Comparison of ENCODE assay signal across 9 mouse cellular contexts in the genomic region with DNA sequence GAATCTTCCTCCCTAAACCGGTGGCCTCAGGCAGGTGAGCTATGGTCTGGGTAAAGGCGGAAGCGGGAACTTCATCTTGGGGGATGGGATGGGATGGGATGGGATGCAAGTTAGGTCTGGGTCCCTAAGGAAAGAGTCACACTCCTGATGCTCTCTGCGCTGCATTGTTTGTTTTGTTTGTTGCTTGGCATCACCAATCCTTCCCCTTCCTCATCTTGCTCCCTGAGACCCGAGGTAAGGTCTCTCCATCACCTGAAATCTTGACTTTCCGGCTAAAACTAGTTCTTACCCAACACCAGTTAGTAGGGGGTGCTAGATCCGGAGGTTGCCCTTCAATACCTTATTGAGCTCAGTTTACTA. TPM values are rescaled to one million over a fixed set of nuclear protein-coding genes. Genes with fewer than 3 reads are reported as not detected.
DNase-seq lines count a peak whose midpoint lies in the region; ATAC-seq and TF ChIP-seq lines count a peak whose summit lies in the region.
"Had no signal": no experiment of that assay in that cellular context is flagged by ENCODE, and none has a peak within 500 bp of the region (broad histone marks: within the 10 kb centered on the region; RNA-seq: fewer than 3 reads in every experiment).

No protein-coding gene starts in this region.

- H3K4me1 ChIP-seq in forebrain, embryonic 12.5 days, result peaks cover 10% of the 10 kb centered on the region
- no peaks in the 10 kb centered on the region; the same call in 1 of the 2 replicates for H3K4me1 ChIP-seq in forebrain, embryonic 11.5 days (replicated peaks; ENCODE audit: control insufficient read depth, insufficient read depth, low read length)
- peaks cover 12% of the 10 kb centered on the region for H3K4me1 ChIP-seq in lung, embryonic 16.5 days (replicated peaks; ENCODE audit: control insufficient read depth, insufficient read depth, low read length)
- peaks cover 7% of the 10 kb centered on the region; the same call in 1 of the 2 replicates for H3K4me1 ChIP-seq in limb, embryonic 14.5 days (ENCODE audit: control insufficient read depth, insufficient read depth, low read length)
- H3K4me1 ChIP-seq in stomach, embryonic 15.5 days, result peaks cover 10% of the 10 kb centered on the region

- intact Hi-C loops in left cerebral cortex, postnatal 25 days (cut with DNase I), result no loop called here

- H3K27me3 ChIP-seq in forebrain, embryonic 12.5 days, result peaks cover 62% of the 10 kb centered on the region
- H3K27me3 ChIP-seq in forebrain, embryonic 11.5 days (ENCODE audit: control insufficient read depth, insufficient read depth, low read length), result peaks cover 18% of the 10 kb centered on the region
- H3K27me3 ChIP-seq in lung, embryonic 16.5 days (ENCODE audit: control insufficient read depth, insufficient read depth, low read depth, low read length), result peaks cover 8% of the 10 kb centered on the region
- peaks cover 13% of the 10 kb centered on the region; the same call in 1 of the 2 replicates for H3K27me3 ChIP-seq in limb, embryonic 14.5 days (ENCODE audit: control insufficient read depth, insufficient read depth, low read length)
- H3K27me3 ChIP-seq in stomach, embryonic 15.5 days (replicated peaks), result peaks cover 4% of the 10 kb centered on the region; the same call in 1 of the 2 replicates

- no peak for ATAC-seq in forebrain, embryonic 12.5 days (ENCODE audit: low FRiP score)
- no peak for ATAC-seq in forebrain, embryonic 11.5 days (replicated peaks; ENCODE audit: low FRiP score)
- ATAC-seq in lung, embryonic 16.5 days (ENCODE audit: low read depth), result no peak
- ATAC-seq in limb, embryonic 14.5 days (ENCODE audit: low FRiP score, low read depth), result no peak
- ATAC-seq in stomach, embryonic 15.5 days (ENCODE audit: insufficient read depth, low FRiP score, low read depth), result no peak

- H3K4me2 ChIP-seq in forebrain, embryonic 12.5 days, result peak overlapping the region; percentile 17; the same call in 1 of the 2 replicates
- H3K4me2 ChIP-seq in forebrain, embryonic 11.5 days (ENCODE audit: low read depth, low read length, severe bottlenecking), result no peak overlapping the region
- peak overlapping the region; percentile 54 for H3K4me2 ChIP-seq in lung, embryonic 16.5 days (ENCODE audit: low read depth, low read length)
- H3K4me2 ChIP-seq in limb, embryonic 14.5 days (replicated peaks; ENCODE audit: low read depth, low read length, severe bottlenecking), result peak overlapping the region; percentile 24
- H3K4me2 ChIP-seq in stomach, embryonic 15.5 days, result peak overlapping the region; percentile 49

- H3K9ac ChIP-seq in forebrain, embryonic 12.5 days, result 0 out of 2 replicates have a peak overlapping the region, but pooled peaks have one; percentile 17
- no peak overlapping the region for H3K9ac ChIP-seq in forebrain, embryonic 11.5 days (ENCODE audit: low read length)
- peak overlapping the region; percentile 63 for H3K9ac ChIP-seq in lung, embryonic 16.5 days (ENCODE audit: low read length)
- H3K9ac ChIP-seq in limb, embryonic 14.5 days (ENCODE audit: low read depth, low read length, severe bottlenecking), result no peak overlapping the region
- peak overlapping the region; percentile 31; the same call in 1 of the 2 replicates for H3K9ac ChIP-seq in stomach, embryonic 15.5 days

- DNase-seq in forebrain, embryonic 11.5 days (ENCODE audit: low spot score), result no peak
- DNase-seq in lung, postnatal 4 days, result no peak
- no peak for DNase-seq in limb, embryonic 14.5 days (ENCODE audit: low spot score)
- DNase-seq in left cerebral cortex, postnatal 25 days (ENCODE audit: low spot score in 2 of 2), result no peak
- DNase-seq in natural killer cell, adult 2 months (ENCODE audit: low spot score in 2 of 2), result no peak
- DNase-seq: thymus, adult 2 months had no signal

- WGBS in forebrain, embryonic 12.5 days, result 13% methylated on average over 7 of the region's 7 CpGs
- WGBS in forebrain, embryonic 11.5 days, result 23% methylated on average over 7 of the region's 7 CpGs
- 8% methylated on average over 7 of the region's 7 CpGs for WGBS in lung, embryonic 16.5 days
- 13% methylated on average over 7 of the region's 7 CpGs for WGBS in limb, embryonic 14.5 days
- 11% methylated on average over 7 of the region's 7 CpGs for WGBS in stomach, embryonic 15.5 days

- no peaks in the 10 kb centered on the region for H3K36me3 ChIP-seq in forebrain, embryonic 12.5 days (replicated peaks)
- H3K36me3 ChIP-seq in forebrain, embryonic 11.5 days (ENCODE audit: control insufficient read depth, insufficient read depth, low read length), result no peaks in the 10 kb centered on the region
- H3K36me3 ChIP-seq in lung, embryonic 16.5 days (ENCODE audit: control insufficient read depth, insufficient read depth, low read length), result no peaks in the 10 kb centered on the region
- no peaks in the 10 kb centered on the region for H3K36me3 ChIP-seq in limb, embryonic 14.5 days (ENCODE audit: control insufficient read depth, insufficient read depth, low read length)
- peaks cover 4% of the 10 kb centered on the region; the same call in 1 of the 2 replicates for H3K36me3 ChIP-seq in stomach, embryonic 15.5 days

- H3K9me3 ChIP-seq in forebrain, embryonic 12.5 days, result no peaks in the 10 kb centered on the region
- no peaks in the 10 kb centered on the region for H3K9me3 ChIP-seq in forebrain, embryonic 11.5 days (ENCODE audit: control insufficient read depth, low read length)
- H3K9me3 ChIP-seq in lung, embryonic 16.5 days (ENCODE audit: control insufficient read depth, low read length), result no peaks in the 10 kb centered on the region
- H3K9me3 ChIP-seq in limb, embryonic 14.5 days (ENCODE audit: control insufficient read depth, low read length), result no peaks in the 10 kb centered on the region
- H3K9me3 ChIP-seq in stomach, embryonic 15.5 days, result no peaks in the 10 kb centered on the region

- no peak overlapping the region; the same call in 1 of the 2 replicates for H3K4me3 ChIP-seq in forebrain, embryonic 12.5 days (replicated peaks)
- H3K4me3 ChIP-seq in forebrain, embryonic 11.5 days (ENCODE audit: low read depth, low read length), result no peak overlapping the region
- H3K4me3 ChIP-seq in lung, embryonic 16.5 days (ENCODE audit: low read length), result peak overlapping the region; percentile 48
- peak overlapping the region; percentile 22 for H3K4me3 ChIP-seq in limb, embryonic 14.5 days (replicated peaks; ENCODE audit: low read length)
- H3K4me3 ChIP-seq in stomach, embryonic 15.5 days (replicated peaks), result peak overlapping the region; percentile 48

- no peak for TF ChIP-seq POLR2A in limb, embryonic 14.5 days (IDR thresholded peaks at IDR 0.05; ENCODE audit: borderline replicate concordance, extremely low read depth, insufficient read depth, insufficient read length)

- H3K27ac ChIP-seq in forebrain, embryonic 12.5 days, result no peak overlapping the region
- no peak overlapping the region for H3K27ac ChIP-seq in forebrain, embryonic 11.5 days (ENCODE audit: low read depth, low read length)
- peak overlapping the region; percentile 86 for H3K27ac ChIP-seq in lung, embryonic 16.5 days (ENCODE audit: low read length)
- no peak overlapping the region for H3K27ac ChIP-seq in limb, embryonic 14.5 days (replicated peaks; ENCODE audit: low read depth, low read length)
- peak overlapping the region; percentile 89 for H3K27ac ChIP-seq in stomach, embryonic 15.5 days

RNA-seq across cellular contexts. Expression of a gene that starts 1.3 kb away (rescaled TPM):
- 1.1 and 1.6 TPM in 2 replicates for polyA plus RNA-seq in forebrain, embryonic 12.5 days (2016; fragmentation: Nextera tagmentation; extraction: Ambion mirVana)
- polyA plus RNA-seq in forebrain, embryonic 11.5 days (2014; fragmentation: Nextera tagmentation; extraction: Ambion mirVana), result 1.8 and 1.9 TPM in 2 replicates
- 45.6 and 47.6 TPM in 2 replicates for polyA plus RNA-seq in lung, embryonic 16.5 days (2015; fragmentation: Nextera tagmentation; extraction: Ambion mirVana)
- polyA plus RNA-seq in limb, embryonic 14.5 days (2012; rRNA removed), result 9.1 and 9.2 TPM in 2 replicates
- 8.1 and 9.6 TPM in 2 replicates for polyA plus RNA-seq in limb, embryonic 14.5 days (2014; fragmentation: Nextera tagmentation; extraction: Ambion mirVana)
- polyA plus RNA-seq in stomach, embryonic 15.5 days (2015; fragmentation: Nextera tagmentation; extraction: Ambion mirVana), result 44.7 and 56.1 TPM in 2 replicates
- total RNA-seq in left cerebral cortex, postnatal 25 days (2021), result 1 to 10 TPM; 2.4 to 2.7 TPM

RNA-seq across cellular contexts. Expression of a gene that starts 8.7 kb away (rescaled TPM):
- 142 and 154 TPM in 2 replicates for polyA plus RNA-seq in forebrain, embryonic 12.5 days (2016; fragmentation: Nextera tagmentation; extraction: Ambion mirVana)
- polyA plus RNA-seq in forebrain, embryonic 11.5 days (2014; fragmentation: Nextera tagmentation; extraction: Ambion mirVana), result 111 and 112 TPM in 2 replicates
- 87.5 and 97.5 TPM in 2 replicates for polyA plus RNA-seq in lung, embryonic 16.5 days (2015; fragmentation: Nextera tagmentation; extraction: Ambion mirVana)
- 44.8 and 48.5 TPM in 2 replicates for polyA plus RNA-seq in limb, embryonic 14.5 days (2012; rRNA removed)
- polyA plus RNA-seq in limb, embryonic 14.5 days (2014; fragmentation: Nextera tagmentation; extraction: Ambion mirVana), result 84.8 and 86.8 TPM in 2 replicates
- polyA plus RNA-seq in stomach, embryonic 15.5 days (2015; fragmentation: Nextera tagmentation; extraction: Ambion mirVana), result 137 and 142 TPM in 2 replicates
- total RNA-seq in left cerebral cortex, postnatal 25 days (2021), result 100 to 1,000 TPM; 119 to 120 TPM

RNA-seq across cellular contexts. Expression of a gene that starts 35.2 kb away (rescaled TPM):
- 16.4 and 17.8 TPM in 2 replicates for polyA plus RNA-seq in forebrain, embryonic 12.5 days (2016; fragmentation: Nextera tagmentation; extraction: Ambion mirVana)
- polyA plus RNA-seq in forebrain, embryonic 11.5 days (2014; fragmentation: Nextera tagmentation; extraction: Ambion mirVana), result 19.7 and 23.2 TPM in 2 replicates
- 39.3 and 41.4 TPM in 2 replicates for polyA plus RNA-seq in lung, embryonic 16.5 days (2015; fragmentation: Nextera tagmentation; extraction: Ambion mirVana)
- polyA plus RNA-seq in limb, embryonic 14.5 days (2012; rRNA removed), result 51.1 and 64.3 TPM in 2 replicates
- 73.6 and 79.7 TPM in 2 replicates for polyA plus RNA-seq in limb, embryonic 14.5 days (2014; fragmentation: Nextera tagmentation; extraction: Ambion mirVana)
- 40.6 and 42.4 TPM in 2 replicates for polyA plus RNA-seq in stomach, embryonic 15.5 days (2015; fragmentation: Nextera tagmentation; extraction: Ambion mirVana)
- 1 to 10 TPM; 1.8 to 2.4 TPM for total RNA-seq in left cerebral cortex, postnatal 25 days (2021)

RNA-seq across cellular contexts. Expression of a gene that starts 47.2 kb away (rescaled TPM):
- polyA plus RNA-seq in forebrain, embryonic 12.5 days (2016; fragmentation: Nextera tagmentation; extraction: Ambion mirVana), result 7.7 and 8.3 TPM in 2 replicates
- 9.0 and 9.2 TPM in 2 replicates for polyA plus RNA-seq in forebrain, embryonic 11.5 days (2014; fragmentation: Nextera tagmentation; extraction: Ambion mirVana)
- 15.0 and 16.2 TPM in 2 replicates for polyA plus RNA-seq in lung, embryonic 16.5 days (2015; fragmentation: Nextera tagmentation; extraction: Ambion mirVana)
- polyA plus RNA-seq in limb, embryonic 14.5 days (2012; rRNA removed), result 19.2 and 24.2 TPM in 2 replicates
- polyA plus RNA-seq in limb, embryonic 14.5 days (2014; fragmentation: Nextera tagmentation; extraction: Ambion mirVana), result 9.2 and 11.4 TPM in 2 replicates
- 13.0 and 15.7 TPM in 2 replicates for polyA plus RNA-seq in stomach, embryonic 15.5 days (2015; fragmentation: Nextera tagmentation; extraction: Ambion mirVana)
- total RNA-seq in left cerebral cortex, postnatal 25 days (2021), result 10 to 100 TPM; 10.1 to 11.3 TPM

Comparison
In these comparisons a context has a peak if more than half of its experiments do, and no peak if none do; other contexts are left out.
1. H3K9ac ChIP-seq: peak in forebrain, embryonic 12.5 days (single experiment), lung, embryonic 16.5 days (single experiment) and stomach, embryonic 15.5 days (single experiment); none in forebrain, embryonic 11.5 days (single experiment) and limb, embryonic 14.5 days (single experiment).
2. H3K27ac ChIP-seq: peak in lung, embryonic 16.5 days (single experiment) and stomach, embryonic 15.5 days (single experiment); none in forebrain, embryonic 12.5 days (single experiment), forebrain, embryonic 11.5 days (single experiment) and limb, embryonic 14.5 days (single experiment).
3. H3K4me3 ChIP-seq: peak in lung, embryonic 16.5 days (single experiment), limb, embryonic 14.5 days (single experiment) and stomach, embryonic 15.5 days (single experiment); none in forebrain, embryonic 12.5 days (single experiment) and forebrain, embryonic 11.5 days (single experiment).